Mouse (Mus musculus) embryonic fibroblast, embryonic 13.5 days (primary cell): ENCODE data around the gene Ankrd34b.

Experiments used
- CTCF ChIP-seq: IDR thresholded peaks from 2 replicates; pipeline ENCODE4 v1.5.1; 2011; ENCODE audit warnings: mild to moderate bottlenecking, control low read depth, low read length, moderate library complexity, borderline replicate concordance; ENCODE audit not compliant: insufficient read depth
- POLR2A ChIP-seq: IDR thresholded peaks from 2 replicates; pipeline ENCODE4 v1.6.1; 2011; ENCODE audit warnings: low read depth, mild to moderate bottlenecking, control low read depth, low read length, moderate library complexity

GRCm38 (mm10) chr13:92423711-92424110, 2.0 kb upstream of the Ankrd34b start:
- TF ChIP-seq POLR2A = no peak
- TF ChIP-seq CTCF = no peak
